Mouse (Mus musculus) lung, postnatal 14 days (tissue): ENCODE measurements around the gene Fhl2.
"Not testable (repeated sequence)": the region's sequence is repeated elsewhere in the genome, so short reads cannot be mapped to it uniquely, and the experiment has no call there.

ENCODE experiments used
- DNase-seq: peaks from one replicate; pipeline ENCODE4 v3.0.0; 2021

The Fhl2 gene

GRCm38 (mm10) chr1:43145388-43145787 is 51.4 kb downstream of the Fhl2 start:
- DNase-seq: no peak

GRCm38 (mm10) chr1:43144338-43144906 is 52.4 kb downstream of the Fhl2 start:
- no peak for DNase-seq

DNA sequence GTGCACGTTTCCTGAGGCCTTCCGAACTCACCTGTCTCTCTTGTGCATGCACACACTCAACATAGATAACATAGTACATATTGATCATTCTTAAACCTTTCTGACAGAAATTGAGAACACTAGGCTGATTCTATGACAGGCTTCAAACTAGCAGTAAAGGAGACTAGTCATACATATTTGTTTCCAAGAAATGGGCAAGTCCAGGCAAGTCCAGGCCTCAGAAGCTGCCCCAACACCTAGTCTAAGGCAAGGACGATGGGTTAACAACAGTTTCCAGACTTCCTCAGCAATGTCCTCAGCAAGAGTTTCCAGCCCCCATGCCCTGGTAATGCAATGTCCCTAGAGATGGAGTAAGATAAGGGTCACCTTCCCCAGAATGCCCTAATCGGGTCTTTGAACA is 53.0 kb downstream of the Fhl2 start:
- no peak for DNase-seq

DNA sequence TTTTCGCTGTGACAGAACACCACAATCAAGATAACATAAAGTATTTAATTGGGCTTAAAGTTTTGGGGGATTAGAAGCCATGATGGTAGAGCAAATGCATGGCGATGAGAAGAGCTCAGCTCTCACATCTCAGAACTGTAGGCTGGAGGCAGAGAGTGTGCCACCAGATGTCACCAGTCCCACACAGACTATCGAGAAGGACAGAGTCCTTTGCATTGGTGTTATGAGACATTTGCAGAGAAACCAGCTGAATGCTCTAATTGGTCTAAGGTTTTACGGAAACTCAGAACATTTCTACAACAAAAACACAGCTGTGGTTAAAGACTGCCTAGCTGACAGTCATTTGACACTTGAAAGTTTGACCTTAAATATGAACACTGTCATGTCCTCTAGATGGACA is 53.5 kb downstream of the Fhl2 start:
- DNase-seq: no peak

- no peak for DNase-seq
Measured at GRCm38 (mm10) chr1:43142849-43143248, 53.9 kb downstream of the Fhl2 start.

GRCm38 (mm10) chr1:43141555-43141961 is 55.2 kb downstream of the Fhl2 start:
- DNase-seq: no peak

DNA sequence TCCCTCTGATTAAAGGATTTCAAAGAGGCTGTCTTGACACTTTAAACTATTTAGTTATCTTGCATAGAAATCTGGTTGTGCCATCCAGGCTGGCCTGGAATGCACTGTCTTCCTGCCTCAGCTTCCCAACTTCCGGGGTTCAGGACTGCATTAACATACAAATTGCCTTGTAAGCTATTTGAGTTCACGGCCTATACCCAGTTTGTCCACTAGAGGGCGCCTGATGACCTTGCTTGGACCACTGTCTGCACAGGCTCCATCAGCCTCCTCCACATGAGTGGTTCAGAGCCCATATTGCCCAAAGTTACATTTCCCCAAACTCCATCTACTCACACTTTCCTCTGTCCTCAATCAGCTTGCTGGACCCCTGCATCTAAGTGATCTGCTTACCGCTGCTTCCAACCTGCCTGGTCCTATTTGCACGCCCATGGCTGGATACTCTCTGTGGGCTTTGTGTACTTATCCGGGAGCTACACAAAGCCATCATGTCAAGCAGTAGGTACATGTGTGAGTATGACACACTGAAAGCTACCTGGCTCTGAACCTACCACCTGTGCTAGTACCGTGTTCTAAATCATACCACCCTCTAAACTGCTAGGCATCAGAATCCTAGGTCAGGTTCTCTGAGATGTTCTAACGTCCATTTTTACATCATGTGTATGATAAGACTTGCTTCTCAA is 57.1 kb downstream of the Fhl2 start:
- DNase-seq: peak; percentile 90

- no peak for DNase-seq
Measured at GRCm38 (mm10) chr1:43138268-43138812, 58.4 kb downstream of the Fhl2 start.

- DNase-seq: no peak
Measured at GRCm38 (mm10) chr1:43137334-43137733, 59.5 kb downstream of the Fhl2 start.

DNA sequence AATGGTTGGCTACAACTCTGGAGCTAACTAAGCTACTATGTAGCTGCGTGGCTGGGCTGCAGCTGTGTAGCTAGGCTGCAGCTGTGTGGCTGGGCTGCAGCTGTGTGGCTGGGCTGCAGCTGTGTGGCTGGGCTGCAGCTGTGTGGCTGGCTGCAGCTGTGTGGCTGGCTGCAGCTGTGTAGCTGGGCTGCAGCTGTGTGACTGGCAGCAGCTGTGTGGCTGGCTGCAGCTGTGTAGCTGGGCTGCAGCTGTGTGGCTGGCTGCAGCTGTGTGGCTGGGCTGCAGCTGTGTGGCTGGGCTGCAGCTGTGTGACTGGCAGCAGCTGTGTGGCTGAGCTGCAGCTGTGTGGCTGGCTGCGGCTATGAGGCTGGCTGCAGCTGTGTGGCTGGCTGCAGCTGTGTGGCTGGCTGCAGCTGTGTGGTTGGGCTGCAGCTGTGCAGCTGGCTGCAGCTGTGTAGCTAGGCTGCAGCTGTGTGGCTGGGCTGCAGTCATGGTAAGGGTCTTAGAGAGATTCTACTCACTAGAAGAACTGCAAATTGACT is 60.2 kb downstream of the Fhl2 start:
- DNase-seq: not testable (repeated sequence)

- no peak for DNase-seq
Measured at GRCm38 (mm10) chr1:43131591-43131990, 65.2 kb downstream of the Fhl2 start.

- no peak for DNase-seq
Measured at GRCm38 (mm10) chr1:43130219-43130981, 66.4 kb downstream of the Fhl2 start.

DNA sequence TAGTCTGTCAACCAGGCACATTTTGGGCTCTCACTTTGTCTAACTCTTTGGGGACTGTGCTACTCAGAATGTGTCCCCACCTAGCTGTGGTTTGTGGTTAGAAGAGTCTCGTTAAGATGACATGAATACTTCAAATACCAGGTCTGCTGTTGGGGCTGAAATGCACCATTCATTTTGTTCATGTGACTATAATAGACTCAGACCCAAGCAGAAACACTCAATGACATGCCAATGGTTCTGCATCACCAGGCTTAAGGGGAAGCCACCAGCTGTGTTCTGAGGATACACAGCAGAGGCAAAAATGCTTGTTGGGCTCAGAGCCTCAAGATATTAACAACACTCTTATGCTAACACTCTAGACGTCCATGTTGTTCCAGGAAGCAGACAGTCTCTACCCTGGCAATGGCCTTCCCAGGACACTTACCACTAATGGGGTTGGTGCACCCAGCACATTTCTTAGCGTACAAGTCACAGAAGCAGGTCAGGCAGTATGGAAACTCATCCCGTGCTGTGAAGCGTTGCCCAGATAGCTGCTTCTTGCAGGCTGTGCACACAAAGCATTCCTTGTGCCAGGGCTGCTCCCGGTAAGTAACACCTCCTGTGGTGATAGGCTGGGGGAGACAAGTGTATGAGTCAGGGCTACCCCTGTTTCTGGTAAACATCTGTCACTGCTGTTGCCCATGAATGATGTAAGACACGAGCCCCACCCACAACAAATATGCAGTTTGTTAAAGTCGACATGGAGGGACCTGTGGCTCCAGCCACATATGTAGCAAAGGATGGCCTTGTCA is 68.8 kb downstream of the Fhl2 start:
- DNase-seq: no peak

DNA sequence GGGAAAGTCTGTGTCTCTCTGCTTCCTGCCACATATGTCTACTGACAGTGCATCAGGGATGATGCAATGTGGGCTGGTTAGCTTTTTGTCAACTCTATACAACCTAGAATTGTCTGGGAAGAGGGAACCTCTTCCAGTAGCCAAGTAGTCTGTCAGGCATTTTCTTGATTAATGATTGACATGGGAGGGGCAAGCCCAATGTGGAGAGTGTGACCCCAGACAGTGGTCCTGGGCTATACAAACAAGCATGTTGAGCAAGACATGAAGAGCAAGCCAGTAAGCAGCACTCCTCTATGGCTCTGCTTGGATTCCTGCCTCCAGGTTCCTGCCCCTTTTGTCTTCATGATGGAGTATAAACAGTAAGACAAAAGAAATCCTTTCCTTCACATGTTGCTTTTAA is 69.6 kb downstream of the Fhl2 start:
- no peak for DNase-seq

DNA sequence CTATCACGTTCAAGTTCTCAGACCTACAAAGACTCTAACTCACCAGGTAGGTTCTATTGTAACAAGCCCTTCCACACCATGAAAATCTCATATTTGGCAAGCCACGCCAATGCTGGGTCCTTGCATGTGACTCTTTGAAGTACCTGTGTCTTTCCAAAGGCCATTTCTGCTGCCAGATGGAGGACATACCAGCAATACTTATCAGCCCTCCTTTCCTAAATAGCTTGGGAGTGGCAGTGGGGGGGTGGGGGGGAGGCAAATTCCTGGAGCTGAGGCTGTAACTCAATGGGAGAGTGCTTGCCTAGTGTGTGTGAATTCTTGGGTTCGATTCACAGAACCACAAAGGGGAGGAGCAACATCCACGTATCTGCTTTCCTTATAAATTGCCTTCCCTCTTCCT is 72.1 kb downstream of the Fhl2 start:
- DNase-seq: no peak

DNA sequence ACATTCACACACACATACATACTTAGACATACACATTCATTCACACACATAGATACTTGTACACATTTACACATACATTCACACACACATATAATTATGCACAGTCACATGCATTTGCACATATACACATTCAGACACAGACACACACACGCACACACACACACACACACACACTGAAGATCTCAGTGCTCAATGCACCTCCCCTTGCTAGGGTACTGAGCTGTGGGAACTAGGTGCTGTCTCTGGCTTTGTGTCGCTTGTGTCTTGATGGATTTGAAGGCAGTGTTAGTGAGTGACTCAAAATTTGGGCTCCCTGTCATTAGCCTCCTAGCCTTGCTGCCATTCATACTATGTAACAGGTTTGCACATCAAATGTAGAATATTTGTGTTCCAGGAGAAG is 74.2 kb downstream of the Fhl2 start:
- no peak for DNase-seq

DNA sequence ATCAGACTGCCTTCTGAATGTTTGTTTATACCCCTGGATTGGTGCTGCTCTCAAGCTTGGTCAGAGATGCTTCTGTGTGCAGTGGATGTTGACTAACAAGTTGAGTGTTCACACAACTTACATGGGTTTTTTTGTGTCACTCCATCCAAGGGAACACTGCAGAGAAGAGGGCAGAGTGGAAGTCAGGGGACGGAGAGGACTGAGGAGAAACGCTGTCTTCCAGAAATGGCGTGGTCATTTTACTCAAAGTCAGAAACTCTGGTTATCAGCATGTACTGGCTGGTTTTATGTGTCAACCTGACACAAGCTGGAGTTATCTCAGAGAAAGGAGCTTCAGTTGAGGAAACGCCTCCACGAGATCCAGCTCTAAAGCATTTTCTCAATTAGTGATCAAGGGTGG is 75.8 kb downstream of the Fhl2 start:
- DNase-seq: no peak

GRCm38 (mm10) chr1:43117435-43117834 is 79.3 kb downstream of the Fhl2 start:
- no peak for DNase-seq

DNA sequence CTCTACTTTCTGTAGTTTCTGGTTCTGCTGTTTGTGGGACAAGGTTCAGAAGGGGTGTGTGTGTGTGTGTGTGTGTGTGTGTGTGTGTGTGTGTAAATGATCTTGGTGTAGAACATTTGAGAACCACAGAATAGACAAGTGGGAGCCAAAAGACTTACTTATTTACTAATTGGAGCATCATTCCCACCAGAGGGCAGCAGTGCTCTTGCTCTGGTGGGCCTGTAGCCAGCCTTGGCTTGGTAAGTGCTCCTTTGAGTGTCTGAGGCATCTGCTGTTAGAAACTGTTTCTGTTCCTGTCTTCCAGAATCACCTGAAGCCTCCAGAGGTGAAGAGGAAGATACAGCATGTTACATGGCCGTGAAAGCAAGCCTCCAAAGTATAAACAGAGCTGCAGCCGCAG is 83.9 kb downstream of the Fhl2 start:
- peak; percentile 73 for DNase-seq

DNA sequence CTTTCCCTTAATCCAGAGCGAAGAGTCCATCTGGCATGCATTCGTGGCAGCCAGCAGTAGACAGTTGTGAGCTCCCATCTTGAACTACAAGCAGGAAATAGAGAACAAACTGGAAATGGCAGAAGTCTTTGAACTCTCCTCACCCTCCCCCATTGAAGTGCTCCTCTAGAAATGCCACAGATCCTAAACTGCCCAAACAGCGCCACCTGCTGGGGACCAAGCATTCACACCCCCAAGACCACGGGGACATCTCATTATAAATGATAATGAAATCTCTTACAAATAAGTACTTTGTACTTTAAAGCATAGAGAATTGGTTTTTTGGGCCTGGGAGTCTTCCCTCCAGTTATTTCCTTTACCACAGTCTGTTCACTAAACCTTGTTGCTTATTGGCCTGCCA is 86.2 kb downstream of the Fhl2 start:
- DNase-seq: peak; percentile 75

DNA sequence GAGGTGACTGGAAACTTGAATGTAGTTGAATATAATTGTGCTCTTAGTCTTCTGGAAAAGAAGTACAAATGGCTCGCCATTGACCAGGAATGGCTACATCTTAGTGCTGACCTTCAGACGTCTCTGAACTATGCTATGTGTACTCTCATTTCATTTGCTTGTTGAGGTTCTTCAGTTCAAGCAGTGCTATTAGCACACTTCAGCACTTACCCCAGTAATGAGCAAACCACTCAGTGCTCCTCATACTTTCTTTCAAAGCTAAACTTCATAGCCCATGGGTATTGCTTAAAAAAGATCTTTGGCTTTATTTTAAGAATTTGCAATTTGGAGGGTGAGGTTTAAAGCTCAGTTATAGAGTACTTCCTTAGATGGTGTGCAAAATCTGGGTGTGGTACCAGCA is 88.1 kb downstream of the Fhl2 start:
- DNase-seq: no peak

DNA sequence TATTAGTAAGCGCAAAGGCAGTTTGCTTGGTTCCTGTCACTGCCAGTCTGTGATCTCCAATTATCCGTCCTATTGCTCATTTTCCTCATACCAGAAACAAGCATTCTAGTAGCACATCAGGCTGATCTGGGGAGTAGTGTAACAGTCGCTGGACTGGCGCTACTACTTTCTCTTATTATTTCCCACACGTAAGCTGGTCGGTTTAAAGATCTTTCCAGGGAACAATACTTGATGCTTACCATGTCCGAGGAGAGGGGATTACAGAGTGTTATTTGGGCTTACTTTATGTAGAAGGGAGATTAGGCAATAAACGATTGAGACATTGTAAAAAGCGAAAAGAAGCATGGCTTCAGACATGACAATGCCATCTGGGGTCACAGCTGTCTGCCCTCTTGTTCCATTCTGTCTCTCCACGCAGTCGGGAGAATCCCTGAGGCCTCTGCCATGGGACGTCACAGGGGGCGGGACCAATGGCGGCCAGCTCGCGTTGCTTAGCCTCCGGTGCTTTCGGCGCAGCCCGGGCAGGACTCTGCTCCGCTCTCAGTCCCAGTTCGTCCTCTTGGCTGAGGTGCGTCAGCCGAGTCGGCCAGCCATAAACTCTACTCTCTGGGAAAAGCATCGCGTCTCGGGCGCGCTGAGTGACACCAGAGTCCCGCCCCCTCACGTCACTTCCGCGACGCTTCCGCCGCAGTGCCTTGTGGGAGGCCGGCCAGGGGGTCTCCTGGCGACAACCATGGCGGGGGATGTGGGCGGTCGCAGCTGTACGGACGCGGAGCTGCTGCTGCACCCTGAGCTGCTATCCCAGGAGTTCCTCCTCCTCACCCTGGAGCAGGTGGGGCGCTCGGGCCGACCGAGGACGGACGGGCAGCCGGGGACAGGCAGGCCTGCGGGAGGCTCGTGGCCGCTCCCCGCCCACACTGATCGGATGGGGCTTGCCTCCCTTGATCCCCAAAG is 98.5 kb downstream of the Fhl2 start, which contains the start of the genes Tgfbrap1 and AI597479:
Gene Tgfbrap1 (minus strand): TSS at position 607 of the 954 bp plus-strand sequence.
Gene AI597479 (plus strand): TSS at position 680 of the 954 bp plus-strand sequence.
- peak; percentile 91 for DNase-seq
